Mouse (Mus musculus): ENCODE data around the gene Tmem91. TPM values are rescaled to one million over a fixed set of nuclear protein-coding genes. Genes with fewer than 3 reads are reported as not detected.

The Tmem91 gene
- polyA plus RNA-seq, 1 experiment from 2014 or later: 2.4 TPM

GRCm38 (mm10) chr7:25658657-25659472 is 16.1 kb downstream of the Tmem91 start, which contains the start of the genes Bckdha and Exosc5:
TSS of gene Bckdha (minus strand) at chr7:25658981.
TSS of gene Exosc5 (plus strand) at chr7:25659164.
- H3K36me3 ChIP-seq: no peaks in the 10 kb centered on the region
- H3K27ac ChIP-seq: peak within 1 kb of the TSS; percentile 57; the same call in 1 of the 2 replicates
- peak within 1 kb of the TSS; percentile 55 for H3K4me3 ChIP-seq (replicated peaks)
- ATAC-seq: peak; percentile 100
- H3K27me3 ChIP-seq (replicated peaks): no peaks in the 10 kb centered on the region
- WGBS: under 1% methylated on average over 50 of the region's 50 CpGs
- H3K9ac ChIP-seq: peak within 1 kb of the TSS; percentile 61
- H3K4me2 ChIP-seq (replicated peaks): peak within 1 kb of the TSS; percentile 76
- peaks cover 10% of the 10 kb centered on the region; the same call in 1 of the 2 replicates for H3K4me1 ChIP-seq (replicated peaks)
- no peaks in the 10 kb centered on the region for H3K9me3 ChIP-seq

GRCm38 (mm10) chr7:25657785-25658184 is 17.2 kb downstream of the Tmem91 start:
- no peaks in the 10 kb centered on the region for H3K36me3 ChIP-seq
- ATAC-seq: no peak

GRCm38 (mm10) chr7:25655601-25656428 is 19.2 kb downstream of the Tmem91 start:
- Histone ChIP-seq H3K4me3 (replicated peaks) (no peak overlapping the region), H3K4me2 (replicated peaks) (no peak overlapping the region), H3K4me1 (replicated peaks) (peaks cover 10% of the 10 kb centered on the region; the same call in 1 of the 2 replicates), H3K27ac (no peak overlapping the region), H3K27me3 (replicated peaks) (no peaks in the 10 kb centered on the region), H3K9ac (no peak overlapping the region), H3K9me3 (no peaks in the 10 kb centered on the region), H3K36me3 (no peaks in the 10 kb centered on the region)
- no peak for ATAC-seq
- WGBS: 70% methylated on average over 11 of the region's 11 CpGs

More at GRCm38 (mm10) chr7:25657785-25658184, 17.2 kb downstream of the Tmem91 start:
- Histone ChIP-seq H3K9ac (peak overlapping the region; percentile 61), H3K4me2 (replicated peaks) (peak overlapping the region; percentile 76), H3K4me3 (replicated peaks) (peak overlapping the region; percentile 55), H3K27me3 (replicated peaks) (no peaks in the 10 kb centered on the region), H3K4me1 (replicated peaks) (peaks cover 10% of the 10 kb centered on the region; the same call in 1 of the 2 replicates), H3K27ac (no peak overlapping the region), H3K9me3 (no peaks in the 10 kb centered on the region)
- WGBS: 37% methylated on average over 10 of the region's 10 CpGs

GRCm38 (mm10) chr7:25652244-25652759 is 22.7 kb downstream of the Tmem91 start:
- no peak overlapping the region for H3K27ac ChIP-seq
- H3K4me2 ChIP-seq (replicated peaks): no peak overlapping the region
- no peak overlapping the region for H3K4me3 ChIP-seq (replicated peaks)
- no peak for ATAC-seq
- H3K9ac ChIP-seq: no peak overlapping the region
- H3K27me3 ChIP-seq (replicated peaks): no peaks in the 10 kb centered on the region
- H3K9me3 ChIP-seq: no peaks in the 10 kb centered on the region
- no peaks in the 10 kb centered on the region for H3K4me1 ChIP-seq (replicated peaks)
- no peaks in the 10 kb centered on the region for H3K36me3 ChIP-seq
- WGBS: 77% methylated on average over 12 of the region's 12 CpGs

DNA sequence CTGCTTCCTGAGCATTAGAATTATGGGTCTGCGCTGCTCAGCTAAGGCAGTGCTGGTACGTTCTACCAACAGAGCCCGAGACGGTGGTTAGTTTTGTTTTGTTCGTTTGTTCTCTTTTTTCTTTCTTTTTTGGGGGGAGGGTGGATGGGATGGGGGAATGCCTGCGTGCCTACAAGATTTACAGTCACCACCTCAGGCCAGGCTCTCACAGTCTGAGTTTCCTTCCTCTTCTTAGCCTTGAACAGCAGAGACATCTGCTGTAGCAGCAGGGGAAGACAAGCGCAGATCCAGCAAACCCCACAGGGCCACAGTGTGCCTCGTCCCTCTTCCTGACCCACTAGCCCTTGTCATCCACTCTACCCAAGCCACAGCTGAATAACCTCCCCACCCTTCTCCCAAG is 23.7 kb downstream of the Tmem91 start:
- Histone ChIP-seq H3K27me3 (replicated peaks) (no peaks in the 10 kb centered on the region), H3K9ac (no peak overlapping the region), H3K4me1 (replicated peaks) (no peaks in the 10 kb centered on the region), H3K36me3 (no peaks in the 10 kb centered on the region), H3K9me3 (no peaks in the 10 kb centered on the region), H3K4me2 (replicated peaks) (no peak overlapping the region), H3K27ac (no peak overlapping the region), H3K4me3 (replicated peaks) (no peak overlapping the region)
- 89% methylated on average over 8 of the region's 8 CpGs for WGBS
- no peak for ATAC-seq

- Histone ChIP-seq H3K9ac (no peak overlapping the region), H3K36me3 (no peaks in the 10 kb centered on the region), H3K4me1 (replicated peaks) (no peaks in the 10 kb centered on the region), H3K4me3 (replicated peaks) (no peak overlapping the region), H3K27ac (no peak overlapping the region), H3K27me3 (replicated peaks) (no peaks in the 10 kb centered on the region), H3K4me2 (replicated peaks) (no peak overlapping the region), H3K9me3 (no peaks in the 10 kb centered on the region)
- 76% methylated on average over 5 of the region's 5 CpGs for WGBS
- ATAC-seq: no peak
Measured at GRCm38 (mm10) chr7:25649839-25650238, 25.1 kb downstream of the Tmem91 start.

DNA sequence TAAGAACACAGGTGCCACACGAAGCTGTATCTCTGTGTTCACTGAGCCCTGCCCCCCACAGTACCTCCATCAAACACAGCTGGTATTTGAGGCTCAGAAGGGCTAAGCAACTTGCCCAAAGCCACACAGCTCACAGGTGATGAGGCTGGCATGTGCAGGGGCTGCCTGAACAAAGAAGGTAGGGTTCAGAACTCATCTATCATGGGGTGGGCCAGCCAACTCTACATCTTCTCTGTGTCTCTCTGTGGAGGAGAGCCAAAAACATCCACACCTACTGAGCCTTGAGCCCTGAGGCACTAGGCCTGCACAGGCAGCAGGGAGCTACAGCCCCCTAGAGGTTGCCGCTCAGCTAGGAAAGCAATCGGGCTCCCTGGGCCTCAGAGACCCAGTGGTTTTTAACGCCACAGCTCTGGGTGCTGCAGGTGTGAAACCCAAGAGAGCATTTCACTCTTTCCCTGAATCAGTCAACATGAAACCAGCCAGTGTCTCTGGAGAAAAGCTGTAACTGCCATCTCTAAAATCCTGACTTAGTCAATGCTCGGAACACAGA is 27.3 kb downstream of the Tmem91 start:
- ATAC-seq: no peak
- 53% methylated on average over 5 of the region's 5 CpGs for WGBS
- Histone ChIP-seq H3K9me3 (no peaks in the 10 kb centered on the region), H3K4me3 (replicated peaks) (no peak overlapping the region), H3K9ac (no peak overlapping the region), H3K4me1 (replicated peaks) (no peaks in the 10 kb centered on the region), H3K4me2 (replicated peaks) (no peak overlapping the region), H3K36me3 (no peaks in the 10 kb centered on the region), H3K27ac (no peak overlapping the region), H3K27me3 (replicated peaks) (no peaks in the 10 kb centered on the region)

GRCm38 (mm10) chr7:25645074-25645473 is 29.9 kb downstream of the Tmem91 start:
- ATAC-seq: no peak
- H3K27ac ChIP-seq: no peak overlapping the region

GRCm38 (mm10) chr7:25644631-25645030 is 30.3 kb downstream of the Tmem91 start:
- ATAC-seq: no peak
- no peak overlapping the region for H3K9ac ChIP-seq
- no peaks in the 10 kb centered on the region for H3K36me3 ChIP-seq
- WGBS: 76% methylated on average over 4 of the region's 4 CpGs
- no peak overlapping the region for H3K27ac ChIP-seq
- H3K4me3 ChIP-seq (replicated peaks): no peak overlapping the region
- no peaks in the 10 kb centered on the region for H3K9me3 ChIP-seq
- no peaks in the 10 kb centered on the region for H3K27me3 ChIP-seq (replicated peaks)
- H3K4me2 ChIP-seq (replicated peaks): no peak overlapping the region
- no peaks in the 10 kb centered on the region for H3K4me1 ChIP-seq (replicated peaks)

More at GRCm38 (mm10) chr7:25645074-25645473, 29.9 kb downstream of the Tmem91 start:
- H3K9me3 ChIP-seq: no peaks in the 10 kb centered on the region
- H3K9ac ChIP-seq: no peak overlapping the region
- 70% methylated on average over 14 of the region's 14 CpGs for WGBS
- no peak overlapping the region for H3K4me2 ChIP-seq (replicated peaks)
- no peaks in the 10 kb centered on the region for H3K36me3 ChIP-seq
- H3K4me3 ChIP-seq (replicated peaks): no peak overlapping the region
- H3K27me3 ChIP-seq (replicated peaks): no peaks in the 10 kb centered on the region
- no peaks in the 10 kb centered on the region for H3K4me1 ChIP-seq (replicated peaks)

DNA sequence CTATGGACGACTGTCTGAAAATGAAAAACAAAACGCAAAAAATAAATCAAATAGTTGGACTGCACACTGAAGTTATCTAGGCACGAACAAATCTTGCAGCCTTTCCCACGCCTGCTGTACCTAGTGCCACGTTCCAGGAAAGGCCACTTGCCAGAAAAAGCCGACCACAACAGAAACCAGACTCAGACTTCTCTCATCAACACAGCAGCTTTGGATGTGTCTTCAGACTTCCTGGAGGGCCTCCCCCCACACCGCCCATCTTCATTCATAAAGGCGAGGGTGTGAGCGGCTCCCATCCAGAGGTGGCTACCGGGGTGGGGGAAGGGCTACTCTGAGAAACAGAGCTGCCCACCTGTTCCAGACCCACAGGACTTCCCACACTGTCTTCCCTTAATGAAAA is 30.8 kb downstream of the Tmem91 start:
- Histone ChIP-seq H3K4me1 (replicated peaks) (no peaks in the 10 kb centered on the region), H3K27ac (no peak overlapping the region), H3K36me3 (no peaks in the 10 kb centered on the region), H3K9me3 (no peaks in the 10 kb centered on the region), H3K4me3 (replicated peaks) (no peak overlapping the region), H3K9ac (no peak overlapping the region), H3K4me2 (replicated peaks) (no peak overlapping the region), H3K27me3 (replicated peaks) (no peaks in the 10 kb centered on the region)
- no peak for ATAC-seq
- 76% methylated on average over 10 of the region's 10 CpGs for WGBS

- 88% methylated on average over 4 of the region's 4 CpGs for WGBS
- H3K9ac ChIP-seq: no peak overlapping the region
- H3K27ac ChIP-seq: no peak overlapping the region
- H3K9me3 ChIP-seq: no peaks in the 10 kb centered on the region
- no peak for ATAC-seq
- H3K27me3 ChIP-seq (replicated peaks): no peaks in the 10 kb centered on the region
- 0 out of 2 replicates have a peak, but pooled peaks cover 2% of the 10 kb centered on the region for H3K36me3 ChIP-seq
- H3K4me3 ChIP-seq (replicated peaks): no peak overlapping the region
- no peaks in the 10 kb centered on the region for H3K4me1 ChIP-seq (replicated peaks)
- H3K4me2 ChIP-seq (replicated peaks): no peak overlapping the region
Measured at GRCm38 (mm10) chr7:25639754-25640153, 35.2 kb downstream of the Tmem91 start.

GRCm38 (mm10) chr7:25637099-25637498 is 37.9 kb downstream of the Tmem91 start:
- Histone ChIP-seq H3K4me3 (replicated peaks) (no peak overlapping the region), H3K9me3 (no peaks in the 10 kb centered on the region), H3K27ac (no peak overlapping the region), H3K4me1 (replicated peaks) (no peaks in the 10 kb centered on the region), H3K9ac (no peak overlapping the region), H3K36me3 (0 out of 2 replicates have a peak, but pooled peaks cover 2% of the 10 kb centered on the region), H3K4me2 (replicated peaks) (no peak overlapping the region), H3K27me3 (replicated peaks) (no peaks in the 10 kb centered on the region)
- WGBS: 91% methylated on average over 5 of the region's 5 CpGs
- no peak for ATAC-seq
